Mouse (Mus musculus) MN1 (cell line): ENCODE measurements at regions not wholly inside any gene's neighbourhood (a gene's known extent, or its start where the extent isn't known, plus 50 kb on each side); places are given as distances from the start of the nearest gene placed in this dataset.
"Not testable (repeated sequence)": the region's sequence is repeated elsewhere in the genome, so short reads cannot be mapped to it uniquely, and the experiment has no call there.

Experiments used
- DNase-seq: peaks from one replicate; pipeline ENCODE4 v3.0.0-alpha.2; 2016; ENCODE audit warnings: low spot score

DNA sequence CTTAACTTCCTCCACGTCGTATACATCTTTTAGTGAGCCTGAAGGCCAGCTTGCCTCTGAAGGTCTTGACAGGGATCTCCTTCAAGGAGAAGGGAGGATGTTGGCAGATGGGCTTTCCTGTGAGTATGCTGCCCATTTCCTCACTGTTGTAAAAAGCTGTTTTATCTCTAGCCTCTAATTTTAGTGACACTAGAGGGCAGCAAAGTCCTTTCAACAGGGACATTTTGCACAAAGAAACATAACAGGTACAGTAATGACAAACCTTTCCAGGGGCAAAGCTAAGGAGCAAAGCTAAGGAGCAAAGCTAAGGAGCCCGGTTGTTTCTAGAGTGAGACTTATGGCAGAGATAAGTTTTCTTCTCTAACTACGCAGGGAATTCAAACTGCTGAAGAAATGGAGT is 59.0 kb upstream of the Kbtbd8 start:
- DNase-seq, result peak; percentile 59

DNA sequence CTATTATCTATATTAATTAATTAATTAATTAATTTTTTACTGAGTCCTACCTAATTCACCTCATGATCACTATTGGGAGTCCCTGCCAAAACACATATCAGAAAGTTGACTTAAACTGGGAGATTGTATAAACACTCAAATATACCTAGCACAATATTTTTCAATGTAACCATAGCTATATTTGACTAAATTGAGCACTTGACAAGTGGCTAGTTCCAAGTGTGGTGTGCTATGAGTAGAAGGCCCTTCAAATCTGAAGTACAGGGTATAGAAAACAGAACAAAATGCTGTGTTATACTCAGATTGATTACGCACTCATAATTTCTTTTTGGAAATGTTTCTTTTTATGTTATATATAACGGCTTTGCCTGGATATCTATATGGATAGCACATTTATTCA is 60.8 kb upstream of the Kbtbd8 start:
- DNase-seq, result no peak

DNA sequence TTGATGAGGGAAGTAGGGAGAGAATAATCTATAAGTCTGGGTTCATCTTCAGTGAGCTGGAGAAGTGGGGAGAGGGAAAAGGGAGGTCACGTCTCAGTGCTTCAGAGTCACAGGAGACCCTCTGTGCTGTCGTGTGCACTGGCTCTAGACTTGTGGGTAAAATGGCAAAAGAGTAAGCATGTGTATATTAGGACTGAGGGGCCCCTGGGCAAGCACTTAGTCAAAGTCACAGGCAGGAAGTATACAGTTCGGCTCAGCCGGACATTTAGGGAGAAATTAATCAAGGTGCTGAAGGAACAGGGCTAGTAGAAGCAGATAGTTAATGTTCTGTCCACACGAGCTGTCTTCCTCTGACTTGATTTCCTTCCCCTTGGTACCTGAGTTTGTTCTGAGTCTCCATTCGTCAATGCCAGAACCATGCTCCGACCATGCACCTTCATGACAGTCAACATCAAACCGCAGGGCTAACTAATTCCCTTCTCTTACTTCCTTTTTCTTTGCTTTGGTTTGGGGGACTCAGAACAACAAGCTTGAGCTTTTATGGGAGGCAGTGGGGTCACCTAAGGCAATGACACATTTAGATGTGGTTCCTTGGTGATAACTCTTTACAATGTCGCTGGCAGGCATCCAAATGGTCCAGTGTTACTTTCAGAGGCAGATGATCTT is 63.2 kb upstream of the Kbtbd8 start:
- DNase-seq, result no peak

DNA sequence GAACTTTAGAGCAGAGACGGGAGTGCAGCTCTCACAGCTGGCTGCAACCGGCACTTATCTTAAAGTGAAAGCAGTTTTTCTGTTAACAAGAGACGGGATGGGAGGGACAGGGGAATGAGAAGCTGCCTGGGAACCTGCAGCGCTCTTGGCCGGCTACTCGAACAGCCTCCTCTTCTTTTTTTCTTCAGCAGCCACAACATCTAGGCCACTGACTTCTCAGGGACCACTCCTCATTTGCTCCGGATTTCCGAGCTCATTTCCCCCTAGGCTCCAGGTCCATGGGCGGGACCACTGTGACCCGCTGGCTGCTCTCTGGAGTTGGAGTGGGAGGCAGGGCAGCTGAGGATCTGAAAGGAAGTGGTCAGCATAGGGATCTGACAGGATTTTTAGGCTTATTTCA is 75.7 kb upstream of the Kbtbd8 start:
- not testable (repeated sequence) for DNase-seq

DNA sequence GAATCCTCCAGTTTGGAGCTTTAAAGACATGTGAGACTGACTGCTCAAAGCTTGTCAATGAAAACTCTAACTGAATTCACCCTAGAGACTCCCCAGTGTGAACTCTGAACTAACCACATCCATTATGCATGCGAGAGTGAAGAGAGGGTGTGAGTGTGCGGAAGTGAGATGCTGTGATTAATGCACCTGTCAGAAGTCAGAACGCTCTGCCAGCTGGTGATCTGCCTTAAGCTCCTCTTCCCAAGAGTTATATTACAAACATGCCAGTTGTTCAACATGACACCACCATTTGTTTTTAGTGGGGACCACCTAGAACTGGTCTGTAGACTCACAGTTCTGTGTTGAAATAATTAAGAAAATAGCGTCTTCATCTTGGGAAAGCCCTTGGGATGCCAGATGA is 92.8 kb upstream of the Kbtbd8 start:
- no peak for DNase-seq

DNA sequence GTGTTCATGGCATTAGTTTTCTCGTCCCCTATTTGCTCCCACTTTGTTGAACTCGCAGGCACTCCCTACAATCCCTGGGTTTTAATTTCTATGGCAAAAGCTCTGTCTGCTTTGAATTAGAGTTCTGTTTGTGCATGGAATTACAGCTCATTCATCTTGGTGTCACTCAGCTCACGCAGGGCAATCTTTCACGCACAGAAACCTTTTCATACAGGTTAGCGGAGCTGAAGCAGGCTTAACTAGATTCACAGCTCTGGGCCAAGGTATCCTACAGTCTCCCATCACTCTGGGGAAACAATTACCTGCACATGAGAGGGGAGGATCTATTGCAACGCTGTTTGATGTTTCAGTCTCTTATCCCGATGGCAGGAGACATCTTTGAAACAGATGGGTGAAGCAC is 95.3 kb upstream of the Kbtbd8 start:
- no peak for DNase-seq

DNA sequence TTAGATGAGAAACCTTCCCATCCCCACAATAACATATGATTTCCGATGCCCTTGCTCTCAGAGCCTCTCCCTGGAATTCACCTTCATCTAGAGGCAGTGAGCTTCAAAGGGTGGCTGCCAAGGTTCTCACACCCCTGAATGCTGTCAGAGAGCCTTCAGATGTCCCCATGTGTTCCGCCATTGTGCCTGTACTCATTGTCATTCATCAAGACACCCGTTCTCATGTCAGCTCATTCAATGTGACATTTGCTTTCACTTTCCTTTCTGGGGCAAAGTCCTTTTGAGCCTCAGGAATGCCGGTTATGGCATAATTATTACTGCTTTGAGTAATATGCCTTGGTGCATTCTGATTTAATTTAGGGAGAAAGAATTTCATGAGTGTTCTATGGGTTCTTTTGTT is 99.1 kb upstream of the Kbtbd8 start:
- DNase-seq, result no peak

DNA sequence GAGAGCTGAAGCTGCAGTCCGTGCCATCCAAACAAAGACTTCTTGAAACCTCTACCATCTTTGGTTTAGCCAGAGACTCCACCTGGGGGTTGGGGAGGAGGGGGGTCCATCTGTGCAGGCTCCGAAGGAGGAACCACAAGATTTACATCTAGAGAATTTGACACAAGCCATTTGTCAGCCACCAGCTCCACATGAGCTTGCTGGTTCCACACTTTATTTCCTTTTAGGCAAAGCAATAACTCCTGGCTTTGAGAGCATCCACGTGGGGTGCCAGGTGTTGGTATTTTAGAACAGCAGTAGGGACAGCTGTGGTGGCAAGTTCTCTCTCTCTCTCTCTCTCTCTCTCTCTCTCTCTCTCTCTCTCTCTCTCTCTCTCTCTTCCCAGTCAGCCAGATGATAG is 99.6 kb upstream of the Kbtbd8 start:
- no peak for DNase-seq

DNA sequence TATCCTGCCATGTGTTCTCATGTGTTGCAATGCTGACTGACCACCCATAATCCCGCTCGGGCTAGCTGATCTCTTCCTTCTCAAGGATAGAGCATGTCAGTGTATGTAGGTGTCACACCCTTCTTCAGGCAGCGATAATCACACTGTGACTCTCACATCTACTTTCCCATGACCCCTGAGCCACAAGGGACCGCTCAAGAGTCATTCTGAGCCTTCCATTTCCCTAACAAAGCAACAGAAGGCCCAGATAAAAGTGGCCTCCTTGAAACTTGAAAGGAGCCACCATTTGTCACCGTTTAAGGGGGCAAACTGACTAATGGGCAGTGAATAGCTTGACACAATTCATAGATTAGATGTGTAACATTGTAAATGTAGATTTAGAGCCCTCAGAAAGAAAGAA is 103.9 kb upstream of the Kbtbd8 start:
- DNase-seq, result no peak

DNA sequence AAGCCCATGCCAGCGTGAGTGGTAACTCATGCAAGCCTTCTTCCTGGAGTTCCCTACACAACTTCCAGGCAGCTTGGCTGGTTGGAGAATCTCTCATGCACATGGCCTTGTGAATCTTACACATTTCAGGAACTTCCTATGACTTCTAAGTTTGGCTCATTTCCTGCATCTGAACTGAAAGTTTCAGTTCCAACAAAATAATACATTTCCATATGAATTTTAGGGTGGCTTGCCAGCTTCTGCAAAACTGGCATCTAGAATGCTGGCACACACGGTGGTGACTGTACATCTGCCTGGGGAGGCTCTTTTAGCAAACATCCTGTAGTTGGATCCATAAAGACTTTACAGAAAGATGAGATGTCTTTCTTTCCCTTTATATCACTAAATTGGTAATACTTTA is 110.6 kb upstream of the Kbtbd8 start:
- no peak for DNase-seq

DNA sequence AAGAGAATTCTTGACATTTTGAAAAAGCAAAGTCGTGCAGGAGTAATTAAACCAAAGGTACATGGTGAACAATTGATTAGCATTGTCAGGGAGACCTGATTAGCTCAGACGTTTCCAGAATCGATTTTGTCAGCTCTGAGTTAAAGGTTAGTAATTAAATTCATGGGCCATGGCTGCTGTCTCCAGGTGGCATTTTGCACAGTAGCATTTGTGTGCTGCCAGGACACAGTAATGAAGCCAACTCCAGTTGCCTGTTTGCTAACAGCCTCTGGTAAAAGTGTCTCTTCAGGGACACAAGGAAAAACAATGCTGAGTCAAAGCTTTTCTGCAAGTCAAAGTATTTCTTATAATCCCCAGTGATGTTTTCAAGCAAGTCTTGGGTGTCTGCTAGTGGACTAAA is 113.3 kb upstream of the Kbtbd8 start:
- DNase-seq, result no peak

DNA sequence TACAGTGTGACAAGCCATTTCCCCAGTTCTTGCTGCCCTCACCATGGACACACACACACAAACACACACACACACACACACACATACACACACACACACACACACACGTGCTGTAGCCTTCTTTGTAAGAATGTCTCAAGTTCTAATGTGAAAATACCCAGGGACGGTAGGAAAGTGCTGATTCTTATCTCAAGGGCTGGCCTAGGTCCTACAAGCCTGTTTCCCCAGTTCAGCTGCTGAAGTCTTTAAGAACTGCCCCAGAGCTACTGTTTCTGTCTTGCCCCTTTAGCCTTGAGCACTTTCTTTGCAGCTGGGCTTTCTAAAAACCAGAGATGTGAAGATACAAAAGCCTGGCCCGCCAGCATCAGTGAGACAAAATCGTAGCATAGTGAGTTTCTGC is 117.5 kb upstream of the Kbtbd8 start:
- peak; percentile 57 for DNase-seq

DNA sequence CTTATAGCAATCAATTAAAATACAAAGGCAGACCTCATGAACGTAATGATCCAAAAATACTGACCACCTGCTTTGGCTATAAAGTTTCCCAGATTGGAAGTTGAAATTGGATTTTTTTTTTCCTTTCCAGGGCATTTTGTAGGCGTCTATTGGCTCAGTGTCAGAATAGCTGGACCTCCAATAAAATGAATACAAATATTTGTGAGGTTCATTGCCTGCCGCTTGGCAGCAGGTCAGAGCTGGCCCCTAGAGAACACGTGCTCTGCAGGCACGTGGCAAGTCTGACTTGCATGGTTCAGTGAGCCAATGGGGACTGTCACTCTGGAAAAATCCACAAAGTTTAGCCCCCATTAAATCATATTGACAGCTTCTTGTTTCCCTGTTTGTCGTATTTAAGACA is 118.0 kb upstream of the Kbtbd8 start:
- DNase-seq, result peak; percentile 26

DNA sequence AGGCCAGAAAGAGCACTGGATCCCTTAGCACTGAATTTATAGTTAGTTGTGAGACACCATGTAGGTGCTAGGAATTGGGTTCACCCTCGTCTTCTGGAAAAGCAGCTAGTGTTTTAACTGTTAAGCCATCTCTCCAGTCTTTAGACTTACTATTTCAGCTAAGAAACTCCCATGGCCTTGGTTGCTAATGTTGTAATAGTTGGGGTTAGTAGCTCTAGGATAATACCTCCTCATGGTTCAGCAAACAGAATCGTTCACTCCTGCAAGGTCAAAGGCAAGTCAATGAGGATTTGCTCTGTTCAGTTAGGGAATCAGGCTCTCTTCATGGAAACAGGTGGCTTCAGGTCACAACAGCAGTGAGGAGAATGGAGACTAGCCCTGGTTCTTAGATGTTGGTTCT is 118.7 kb upstream of the Kbtbd8 start:
- no peak for DNase-seq

DNA sequence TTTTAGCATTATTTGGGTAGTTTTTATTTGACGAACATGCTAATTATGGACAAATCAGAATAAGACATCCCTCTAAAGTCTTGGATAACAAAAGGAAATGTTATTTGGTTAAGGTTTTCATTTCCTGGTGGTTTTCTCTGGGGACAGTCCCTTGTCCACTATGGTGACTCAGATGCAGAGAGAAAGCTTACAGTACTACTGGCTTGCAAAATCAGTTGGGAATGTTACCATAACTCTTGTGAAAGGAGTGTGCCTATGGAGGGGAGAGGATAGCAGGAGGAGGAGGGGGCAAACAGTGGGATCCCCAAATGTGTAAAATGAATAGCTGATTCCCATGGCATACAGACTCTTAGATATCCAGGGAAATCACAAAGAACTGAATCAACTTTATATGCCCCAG is 122.7 kb upstream of the Kbtbd8 start:
- no peak for DNase-seq

DNA sequence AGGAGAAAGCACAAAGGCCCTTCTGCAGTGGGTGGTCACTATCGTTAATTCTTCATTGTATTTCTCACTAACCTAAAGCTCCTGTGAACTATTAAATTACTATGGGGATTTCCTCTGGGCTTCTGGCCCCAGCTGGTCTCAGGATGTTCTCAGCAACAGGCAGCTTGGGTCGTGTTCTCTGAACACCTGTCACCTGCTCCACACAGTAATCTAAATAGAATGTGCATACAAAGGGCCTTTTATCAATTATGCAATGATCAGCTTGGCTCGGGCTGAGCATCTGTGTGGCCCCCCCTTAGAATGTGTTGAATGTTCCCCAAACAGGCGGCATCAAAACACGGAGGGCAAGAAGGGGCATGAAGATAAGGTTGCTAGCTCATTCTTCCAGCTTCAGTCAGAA is 129.6 kb upstream of the Kbtbd8 start:
- no peak for DNase-seq

DNA sequence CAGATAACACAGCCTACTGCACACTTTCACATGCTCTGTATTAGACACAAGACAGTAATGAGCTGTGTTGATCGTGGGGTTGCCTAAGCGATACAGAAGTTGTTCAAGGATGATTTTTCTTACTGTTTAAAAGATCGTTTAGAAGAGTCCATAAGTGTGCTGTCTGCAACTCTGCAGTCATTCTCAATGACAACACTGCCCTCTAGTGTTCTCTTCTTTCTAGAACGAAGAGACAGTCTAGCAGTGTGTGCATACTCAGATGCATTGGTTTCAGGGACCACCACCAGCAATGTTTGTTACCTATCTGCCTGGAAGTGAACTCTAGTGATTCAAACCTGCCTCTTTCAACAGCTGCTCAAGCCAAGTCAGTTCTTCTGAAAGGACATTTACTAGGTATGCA is 130.7 kb upstream of the Kbtbd8 start:
- DNase-seq, result peak; percentile 84

DNA sequence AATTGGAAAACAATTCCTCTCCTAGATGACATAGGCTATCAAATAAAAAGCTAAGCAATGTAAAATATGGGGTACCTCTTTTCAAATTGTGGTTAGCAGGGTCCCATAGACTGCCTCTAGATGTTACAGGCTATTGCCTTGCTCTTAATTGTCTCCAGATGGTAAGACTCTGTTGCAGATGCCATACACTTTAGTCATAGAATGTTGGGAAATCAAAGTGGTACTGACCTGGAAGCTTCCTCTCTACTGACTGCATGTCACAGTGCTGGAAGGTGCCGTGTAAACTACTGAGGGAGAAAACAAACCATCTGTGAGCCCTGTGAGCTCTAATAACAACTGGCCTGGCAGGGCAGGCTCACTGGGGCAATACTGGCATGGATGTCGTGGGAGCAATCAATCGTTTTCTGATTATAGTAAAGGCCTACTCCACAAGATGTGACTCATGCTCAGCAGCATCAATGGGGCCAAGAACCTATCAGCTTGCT is 132.6 kb upstream of the Kbtbd8 start:
- no peak for DNase-seq

DNA sequence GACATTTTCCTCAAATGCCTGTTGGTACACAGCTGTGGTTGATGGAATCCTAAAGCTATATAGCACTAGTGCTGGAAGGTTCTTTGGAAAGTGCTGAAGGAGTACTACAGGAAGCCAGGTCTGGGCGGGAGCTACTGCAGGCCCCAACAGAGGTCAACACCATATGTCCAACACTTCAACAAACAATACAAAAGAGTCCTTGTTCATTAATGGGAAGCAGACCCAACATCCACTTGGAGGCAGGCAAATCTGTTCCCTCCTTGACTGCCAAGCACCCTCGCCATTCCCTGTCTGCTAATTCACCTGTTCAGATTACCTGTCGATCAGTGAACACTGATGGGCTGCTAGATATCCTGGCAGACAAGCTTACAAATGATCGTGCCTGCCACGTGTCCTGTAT is 148.4 kb upstream of the Kbtbd8 start:
- DNase-seq, result no peak

DNA sequence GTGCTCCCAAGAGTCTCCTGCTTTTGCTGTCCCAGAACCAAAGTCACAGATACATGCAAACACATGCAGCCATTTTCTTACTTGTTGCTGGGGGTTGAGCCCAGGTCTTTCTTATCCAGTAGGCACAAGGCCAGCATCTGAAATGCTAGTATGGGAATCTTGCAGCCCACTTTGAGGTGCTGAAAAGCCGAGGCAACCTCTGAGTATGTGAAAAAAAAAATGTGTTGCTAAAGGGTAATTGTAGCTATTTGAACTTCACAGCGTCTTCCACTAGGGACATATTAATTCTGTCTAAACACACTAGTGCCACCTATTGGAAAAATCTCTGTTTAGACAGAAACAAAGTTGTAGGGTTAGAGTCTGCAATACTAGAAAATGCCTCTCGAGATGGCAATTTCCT is 150.1 kb upstream of the Kbtbd8 start:
- peak; percentile 81 for DNase-seq

DNA sequence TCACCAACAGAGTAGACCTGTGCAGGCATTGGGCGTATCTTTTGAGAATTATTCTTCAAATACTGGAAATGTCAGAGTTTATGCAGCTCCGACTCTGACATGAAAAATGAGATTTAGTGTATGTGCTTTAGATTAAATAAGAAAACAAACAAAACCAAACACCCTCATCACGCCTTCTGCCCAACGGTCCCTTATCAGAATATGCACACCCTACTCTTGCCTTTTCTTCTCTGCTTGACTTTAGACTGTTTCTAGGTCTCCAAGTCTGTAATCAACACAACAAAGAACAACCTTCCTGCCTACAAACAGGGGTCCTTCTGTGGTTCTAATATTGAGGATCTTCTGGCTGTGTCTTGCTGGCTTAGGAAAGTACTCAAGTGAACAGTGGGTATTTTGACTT is 153.8 kb upstream of the Kbtbd8 start:
- DNase-seq, result no peak

DNA sequence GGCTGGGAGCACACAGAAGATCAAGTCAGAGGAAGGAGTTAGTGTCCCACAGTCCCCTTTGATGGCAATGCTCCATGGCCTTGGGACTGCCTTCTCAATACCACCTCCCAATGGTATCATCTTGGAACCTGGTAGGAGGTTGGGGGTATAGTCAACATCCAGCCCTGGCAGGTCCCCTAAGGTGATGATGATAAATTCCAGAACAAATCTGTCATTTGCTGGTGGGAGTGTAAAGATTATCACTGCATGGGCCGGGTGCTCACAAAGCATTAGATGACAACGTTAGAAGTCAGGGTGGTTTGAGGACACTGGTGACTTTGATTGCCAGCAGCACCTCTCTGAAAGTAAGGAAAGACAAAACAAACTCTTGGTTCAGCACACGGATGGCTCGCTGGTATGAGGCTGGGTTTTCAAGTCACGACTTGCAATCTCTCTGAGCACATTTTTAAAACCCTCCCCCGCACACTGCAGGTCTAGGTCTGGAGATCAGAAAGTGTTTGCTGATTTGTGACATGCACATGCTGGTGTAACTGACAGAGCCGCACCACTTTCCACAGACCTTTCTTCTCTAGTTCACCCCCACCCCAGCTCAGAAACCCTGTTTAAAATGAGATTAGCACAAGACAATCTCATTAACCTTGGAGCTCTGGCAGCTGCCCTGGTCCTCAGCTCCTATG is 154.5 kb upstream of the Kbtbd8 start:
- peak; percentile 61 for DNase-seq

DNA sequence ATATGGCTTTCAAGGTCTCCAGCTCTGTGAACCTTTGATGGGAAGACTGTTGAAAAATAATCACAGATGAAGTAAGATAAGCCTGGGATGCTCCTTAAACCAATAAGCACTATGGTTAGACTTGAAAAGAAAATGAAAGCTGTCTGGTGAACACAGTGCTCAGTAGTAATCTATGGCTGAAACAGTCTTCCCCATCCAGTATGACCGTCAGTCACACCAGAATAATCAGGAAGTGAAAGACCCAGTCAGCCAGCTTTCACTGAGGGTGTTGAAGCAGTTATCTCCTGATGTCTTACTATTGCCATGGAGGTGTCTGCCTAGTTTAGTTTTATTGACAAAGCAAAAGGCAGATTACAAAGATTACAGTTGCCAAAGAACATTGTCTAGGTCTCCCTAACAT is 155.2 kb upstream of the Kbtbd8 start:
- DNase-seq, result no peak

DNA sequence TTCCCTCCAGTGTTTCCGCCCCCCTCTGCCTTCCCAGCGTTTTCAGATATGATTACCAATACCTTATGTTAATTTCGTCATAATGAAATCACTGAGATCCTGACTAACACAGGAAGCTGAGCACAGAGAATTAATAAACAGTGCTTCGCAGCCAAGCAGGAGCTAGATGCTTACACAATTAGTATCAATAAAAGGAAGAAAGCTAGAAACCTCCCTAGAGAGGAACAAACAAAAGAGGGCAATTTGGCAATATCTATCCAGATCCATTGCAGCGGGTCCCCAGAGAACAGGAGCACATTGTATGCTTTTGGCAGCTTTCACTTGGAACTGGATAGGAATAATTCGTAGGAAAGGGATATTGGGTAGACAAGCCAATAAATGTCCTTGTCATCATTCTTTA is 159.1 kb upstream of the Kbtbd8 start:
- peak; percentile 23 for DNase-seq
